Mouse (Mus musculus): ENCODE measurements at regions not wholly inside any gene's neighbourhood (a gene's known extent, or its start where the extent isn't known, plus 50 kb on each side); places are given as distances from the start of the nearest gene placed in this dataset.

DNA sequence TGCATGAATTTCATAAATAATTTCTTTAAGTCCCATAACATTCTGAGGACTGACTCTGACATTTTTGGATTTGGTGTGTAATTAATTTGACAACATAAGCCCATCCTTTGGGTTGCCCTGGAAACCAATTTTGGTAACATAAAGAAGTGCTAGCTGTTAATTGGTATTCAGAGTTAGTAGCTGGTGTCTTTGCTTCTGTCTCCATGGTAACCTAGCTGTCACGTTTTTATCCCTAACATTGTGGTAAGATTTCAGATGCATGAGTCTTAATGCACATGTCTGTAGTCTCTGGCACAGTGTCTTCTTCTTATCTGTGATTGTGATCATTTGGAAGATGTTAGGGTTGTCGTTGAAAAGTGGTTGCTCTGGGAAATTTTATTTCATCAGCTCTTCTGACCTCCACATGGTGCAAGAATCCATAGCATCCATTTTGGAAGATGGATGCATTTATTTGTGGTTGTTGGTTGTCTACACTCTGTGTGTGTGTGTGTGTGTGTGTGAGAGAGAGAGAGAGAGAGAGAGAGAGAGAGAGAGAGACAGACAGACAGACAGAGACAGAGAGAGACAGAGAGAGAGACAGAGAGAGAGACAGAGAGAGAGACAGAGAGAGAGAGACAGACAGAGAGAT is 255.1 kb downstream of the Plk2 start:
- no peak for TF ChIP-seq POLR2A (IDR thresholded peaks at IDR 0.05; ENCODE audit: borderline replicate concordance, insufficient read depth, low read length)
- TF ChIP-seq CTCF (IDR thresholded peaks at IDR 0.05; ENCODE audit: borderline replicate concordance, insufficient read depth, low read depth, low read length) = no peak
